Mouse (Mus musculus) duodenum, adult 2 months (tissue): ENCODE measurements around the gene Apbb1ip. TPM values are rescaled to one million over a fixed set of nuclear protein-coding genes. Genes with fewer than 3 reads are reported as not detected.

Source experiments
- polyA plus RNA-seq: library from polyadenylated mRNA; depleted of rRNA; stranded (reverse); fragments of >200 nt; gene quantifications from 2 replicates; pipeline ENCODE4 v1.2.3, GENCODE M21; 2012; ENCODE audit warnings: low replicate concordance; rRNA removed

Gene Apbb1ip
- polyA plus RNA-seq, result 0.93 and 1.1 TPM in 2 replicates

GRCm38 (mm10) chr2:22773549-22774180 lies at the start of gene Apbb1ip:
Gene Apbb1ip (plus strand): TSS chr2:22774094.

GRCm38 (mm10) chr2:22895282-22896273 lies 121.7 kb downstream of the Apbb1ip start, which contains the start of gene Pdss1:
Gene Pdss1 (plus strand): TSS chr2:22895522.

Other genes with a start within 250 kb of the Apbb1ip start
- 0.02 TPM in 1 of 2 replicates, not detected in the other for gene Gad2, start 151.9 kb upstream of the Apbb1ip start, polyA plus RNA-seq
- gene Pdss1, start 121.4 kb downstream of the Apbb1ip start, polyA plus RNA-seq, result 16.0 and 19.4 TPM in 2 replicates